Mouse (Mus musculus): ENCODE measurements around the gene Gnptab. TPM values are rescaled to one million over a fixed set of nuclear protein-coding genes. Genes with fewer than 3 reads are reported as not detected.
"Not testable (repeated sequence)": the region's sequence is repeated elsewhere in the genome, so short reads cannot be mapped to it uniquely, and the experiment has no call there.

The Gnptab gene
- polyA plus RNA-seq, 1 experiment from 2014 or later = 16.3 TPM

GRCm38 (mm10) chr10:88356114-88356982 is 22.6 kb upstream of the Gnptab start:
- Histone ChIP-seq H3K9ac (peak overlapping the region; percentile 57), H3K36me3 (no peaks in the 10 kb centered on the region), H3K9me3 (no peaks in the 10 kb centered on the region), H3K4me1 (replicated peaks) (peaks cover 6% of the 10 kb centered on the region; the same call in 1 of the 2 replicates), H3K27ac (no peak overlapping the region), H3K27me3 (replicated peaks) (no peaks in the 10 kb centered on the region), H3K4me3 (replicated peaks) (peak overlapping the region; percentile 58), H3K4me2 (replicated peaks) (peak overlapping the region; percentile 92)
- ATAC-seq = peak; percentile 32
- WGBS = 12% methylated on average over 21 of the region's 21 CpGs

DNA sequence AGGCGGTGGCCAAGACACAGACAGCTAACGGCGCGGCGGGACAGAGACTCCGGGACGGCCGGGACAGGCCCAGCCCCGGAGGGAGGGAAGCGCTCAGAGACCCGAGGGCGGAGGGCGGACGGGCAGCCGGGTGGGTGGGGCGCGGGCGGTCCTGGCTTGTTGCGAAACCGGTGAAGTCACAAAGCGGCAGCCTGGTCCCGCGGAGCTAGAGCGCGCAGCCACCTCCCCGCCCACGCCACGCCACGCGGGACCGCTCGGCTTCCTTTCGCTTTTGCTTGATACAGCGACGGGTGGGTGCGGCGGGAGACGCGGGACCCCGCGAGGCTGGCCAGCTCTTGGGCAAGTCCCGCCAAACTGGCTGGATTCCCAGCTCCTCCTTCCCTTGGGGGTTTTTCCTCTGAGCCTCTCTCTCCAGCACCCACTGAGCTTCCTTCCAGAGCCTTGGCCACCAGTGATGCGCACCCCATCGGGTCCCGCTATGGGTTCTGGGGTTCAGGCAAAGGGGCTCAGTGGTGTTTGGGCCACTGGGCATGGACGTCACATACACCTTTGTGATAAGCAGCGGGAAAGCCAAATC is 21.9 kb upstream of the Gnptab start:
- peak overlapping the region; percentile 57 for H3K9ac ChIP-seq
- no peak overlapping the region for H3K27ac ChIP-seq
- ATAC-seq = peak; percentile 90
- no peaks in the 10 kb centered on the region for H3K36me3 ChIP-seq
- H3K4me3 ChIP-seq (replicated peaks) = peak overlapping the region; percentile 58
- no peaks in the 10 kb centered on the region for H3K9me3 ChIP-seq
- H3K4me2 ChIP-seq (replicated peaks) = peak overlapping the region; percentile 92
- H3K27me3 ChIP-seq (replicated peaks) = no peaks in the 10 kb centered on the region
- peaks cover 6% of the 10 kb centered on the region; the same call in 1 of the 2 replicates for H3K4me1 ChIP-seq (replicated peaks)
- WGBS = 2% methylated on average over 43 of the region's 47 CpGs

- no peak for ATAC-seq
- no peaks in the 10 kb centered on the region for H3K36me3 ChIP-seq
- no peaks in the 10 kb centered on the region for H3K27me3 ChIP-seq (replicated peaks)
- H3K4me3 ChIP-seq (replicated peaks) = no peak overlapping the region
- H3K4me2 ChIP-seq (replicated peaks) = no peak overlapping the region
- 53% methylated on average over 1 of the region's 1 CpGs for WGBS
- H3K4me1 ChIP-seq (replicated peaks) = no peaks in the 10 kb centered on the region
- no peaks in the 10 kb centered on the region for H3K9me3 ChIP-seq
- no peak overlapping the region for H3K27ac ChIP-seq
- no peak overlapping the region for H3K9ac ChIP-seq
Observed at GRCm38 (mm10) chr10:88362218-88362617, 16.7 kb upstream of the Gnptab start.

- no peaks in the 10 kb centered on the region for H3K36me3 ChIP-seq
- no peaks in the 10 kb centered on the region for H3K27me3 ChIP-seq (replicated peaks)
- H3K9me3 ChIP-seq = no peaks in the 10 kb centered on the region
- 84% methylated on average over 3 of the region's 3 CpGs for WGBS
- H3K4me2 ChIP-seq (replicated peaks) = no peak overlapping the region
- H3K9ac ChIP-seq = no peak overlapping the region
- H3K27ac ChIP-seq = no peak overlapping the region
- no peaks in the 10 kb centered on the region for H3K4me1 ChIP-seq (replicated peaks)
- ATAC-seq = no peak
- H3K4me3 ChIP-seq (replicated peaks) = no peak overlapping the region
Observed at GRCm38 (mm10) chr10:88364221-88364620, 14.7 kb upstream of the Gnptab start.

DNA sequence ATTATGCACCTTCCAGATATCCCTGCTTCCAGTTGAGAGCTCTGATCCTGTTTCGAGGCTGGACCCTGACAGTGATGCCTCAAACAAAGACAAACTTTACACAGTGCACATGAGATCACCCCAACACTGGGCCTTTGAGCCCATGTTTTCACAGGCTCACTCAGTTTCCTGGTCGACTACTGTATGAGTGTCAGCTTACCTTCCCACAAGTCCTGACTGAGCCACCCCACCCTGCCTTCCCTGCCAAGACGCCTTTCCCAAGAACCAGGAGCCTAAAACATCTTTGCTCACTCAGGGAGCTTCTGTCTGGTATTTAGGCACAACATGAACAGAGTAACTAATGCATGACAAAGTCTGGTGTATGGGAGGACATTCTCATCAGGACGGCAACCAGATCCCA is 9.7 kb upstream of the Gnptab start:
- no peak for ATAC-seq
- 51% methylated on average over 4 of the region's 4 CpGs for WGBS
- Histone ChIP-seq H3K36me3 (no peaks in the 10 kb centered on the region), H3K4me1 (replicated peaks) (no peaks in the 10 kb centered on the region), H3K4me3 (replicated peaks) (no peak overlapping the region), H3K27ac (no peak overlapping the region), H3K9me3 (no peaks in the 10 kb centered on the region), H3K4me2 (replicated peaks) (no peak overlapping the region), H3K9ac (no peak overlapping the region), H3K27me3 (replicated peaks) (no peaks in the 10 kb centered on the region)

GRCm38 (mm10) chr10:88371793-88372192 is 7.1 kb upstream of the Gnptab start:
- no peaks in the 10 kb centered on the region for H3K27me3 ChIP-seq (replicated peaks)
- H3K4me3 ChIP-seq (replicated peaks) = no peak overlapping the region
- no peak for ATAC-seq
- H3K4me1 ChIP-seq (replicated peaks) = no peaks in the 10 kb centered on the region
- 4% methylated on average over 2 of the region's 2 CpGs for WGBS
- H3K4me2 ChIP-seq (replicated peaks) = no peak overlapping the region
- no peak overlapping the region for H3K27ac ChIP-seq
- no peaks in the 10 kb centered on the region for H3K9me3 ChIP-seq
- no peak overlapping the region for H3K9ac ChIP-seq
- no peaks in the 10 kb centered on the region for H3K36me3 ChIP-seq

- no peaks in the 10 kb centered on the region for H3K36me3 ChIP-seq
- 88% methylated on average over 4 of the region's 4 CpGs for WGBS
- no peak overlapping the region for H3K4me3 ChIP-seq (replicated peaks)
- H3K4me2 ChIP-seq (replicated peaks) = no peak overlapping the region
- H3K27me3 ChIP-seq (replicated peaks) = no peaks in the 10 kb centered on the region
- no peak overlapping the region for H3K9ac ChIP-seq
- H3K4me1 ChIP-seq (replicated peaks) = no peaks in the 10 kb centered on the region
- no peak overlapping the region for H3K27ac ChIP-seq
- no peak for ATAC-seq
- H3K9me3 ChIP-seq = no peaks in the 10 kb centered on the region
Observed at GRCm38 (mm10) chr10:88372436-88372835, 6.5 kb upstream of the Gnptab start.

DNA sequence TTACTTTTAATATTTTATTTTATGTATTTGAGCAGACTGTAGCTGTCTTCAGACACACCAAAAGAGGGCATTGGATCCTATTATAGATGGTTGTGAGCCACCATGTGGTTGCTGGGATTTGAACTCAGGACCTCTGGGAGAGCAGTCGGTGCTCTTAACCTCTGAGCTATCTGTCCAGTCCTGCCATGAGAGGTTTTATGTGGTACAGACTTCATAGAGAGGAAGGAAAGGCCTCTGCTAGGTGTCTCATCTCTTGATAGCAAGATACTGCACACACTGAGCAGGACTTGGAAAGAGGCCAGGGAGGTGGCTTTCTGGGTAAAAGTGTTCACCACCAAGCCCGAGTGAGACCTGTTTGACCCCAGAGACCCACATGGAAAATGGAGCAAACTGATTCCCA is 6.0 kb upstream of the Gnptab start:
- not testable (repeated sequence) for H3K4me3 ChIP-seq (replicated peaks); H3K27me3 ChIP-seq (replicated peaks); ATAC-seq; H3K27ac ChIP-seq; H3K4me2 ChIP-seq (replicated peaks); H3K9ac ChIP-seq; H3K9me3 ChIP-seq; H3K4me1 ChIP-seq (replicated peaks); H3K36me3 ChIP-seq
- WGBS = 85% methylated on average over 2 of the region's 2 CpGs

DNA sequence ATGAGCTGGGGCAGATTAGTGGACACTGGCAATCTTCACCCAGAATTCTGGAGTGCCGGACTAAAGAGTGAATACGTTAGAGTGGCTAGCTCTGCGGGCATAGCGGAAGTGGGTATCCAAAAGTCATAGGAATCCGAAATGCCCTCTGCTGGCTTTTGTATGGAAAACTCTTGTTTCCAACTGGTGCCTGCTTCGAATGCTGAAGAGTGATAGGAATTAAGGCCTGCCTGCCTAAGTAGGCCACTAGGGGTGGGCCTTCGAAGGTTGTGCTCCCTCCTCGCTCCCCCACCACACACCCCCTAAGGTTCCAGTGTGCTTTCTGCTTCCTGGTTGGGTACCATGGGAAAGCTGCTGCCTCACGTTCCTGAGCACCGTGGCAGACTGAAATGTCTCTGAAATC is 3.9 kb upstream of the Gnptab start:
- ATAC-seq = no peak
- Histone ChIP-seq H3K9ac (no peak overlapping the region), H3K27me3 (replicated peaks) (no peaks in the 10 kb centered on the region), H3K4me3 (replicated peaks) (no peak overlapping the region), H3K27ac (no peak overlapping the region), H3K36me3 (no peaks in the 10 kb centered on the region), H3K4me1 (replicated peaks) (no peaks in the 10 kb centered on the region), H3K4me2 (replicated peaks) (no peak overlapping the region), H3K9me3 (no peaks in the 10 kb centered on the region)
- WGBS = 35% methylated on average over 10 of the region's 10 CpGs

- WGBS = 8% methylated on average over 11 of the region's 11 CpGs
- H3K4me2 ChIP-seq (replicated peaks) = no peak overlapping the region
- no peak overlapping the region for H3K4me3 ChIP-seq (replicated peaks)
- peaks cover 8% of the 10 kb centered on the region for H3K4me1 ChIP-seq (replicated peaks)
- no peaks in the 10 kb centered on the region for H3K36me3 ChIP-seq
- no peaks in the 10 kb centered on the region for H3K27me3 ChIP-seq (replicated peaks)
- ATAC-seq = no peak
- H3K9ac ChIP-seq = no peak overlapping the region
- H3K9me3 ChIP-seq = no peaks in the 10 kb centered on the region
- H3K27ac ChIP-seq = no peak overlapping the region
Observed at GRCm38 (mm10) chr10:88376770-88377169, 2.2 kb upstream of the Gnptab start.

- no peak for ATAC-seq
Observed at GRCm38 (mm10) chr10:88377666-88378065, 1.3 kb upstream of the Gnptab start.

GRCm38 (mm10) chr10:88380002-88380401 is 1.1 kb downstream of the Gnptab start:
- Histone ChIP-seq H3K27ac (peak overlapping the region; percentile 78), H3K27me3 (replicated peaks) (no peaks in the 10 kb centered on the region), H3K4me1 (replicated peaks) (peaks cover 17% of the 10 kb centered on the region), H3K4me2 (replicated peaks) (peak overlapping the region; percentile 92), H3K4me3 (replicated peaks) (peak overlapping the region; percentile 87), H3K9ac (peak overlapping the region; percentile 75), H3K9me3 (no peaks in the 10 kb centered on the region), H3K36me3 (no peaks in the 10 kb centered on the region)
- peak; percentile 85 for ATAC-seq
- WGBS = 2% methylated on average over 11 of the region's 11 CpGs

More at GRCm38 (mm10) chr10:88377666-88378065, 1.3 kb upstream of the Gnptab start:
- no peak overlapping the region for H3K4me2 ChIP-seq (replicated peaks)
- H3K4me1 ChIP-seq (replicated peaks) = peaks cover 11% of the 10 kb centered on the region
- H3K9ac ChIP-seq = no peak overlapping the region
- 79% methylated on average over 4 of the region's 4 CpGs for WGBS
- no peaks in the 10 kb centered on the region for H3K27me3 ChIP-seq (replicated peaks)
- no peaks in the 10 kb centered on the region for H3K36me3 ChIP-seq
- no peak overlapping the region for H3K27ac ChIP-seq
- H3K4me3 ChIP-seq (replicated peaks) = no peak overlapping the region
- no peaks in the 10 kb centered on the region for H3K9me3 ChIP-seq
